Mouse (Mus musculus): ENCODE data around the gene Rnf43. TPM values are rescaled to one million over a fixed set of nuclear protein-coding genes. Genes with fewer than 3 reads are reported as not detected.
A peak's percentile ranks its signal among the peaks of the same experiment; 100 is the strongest.

Gene Rnf43
- polyA plus RNA-seq, 1 experiment from 2014 or later = 5.3 TPM

GRCm38 (mm10) chr11:87748132-87749119, 85.9 kb downstream of the Rnf43 start:
- Histone ChIP-seq H3K4me3 (ENCODE audit: low read depth, low read length) (no peak overlapping the region), H3K9me3 (ENCODE audit: control insufficient read depth, low read length) (no peaks in the 10 kb centered on the region), H3K4me2 (ENCODE audit: low read depth, low read length) (peak overlapping the region; percentile 24), H3K36me3 (ENCODE audit: control insufficient read depth, insufficient read depth, low read length) (peaks cover 18% of the 10 kb centered on the region), H3K27me3 (replicated peaks; ENCODE audit: control insufficient read depth, insufficient read depth, low read length) (no peaks in the 10 kb centered on the region), H3K4me1 (ENCODE audit: control insufficient read depth, insufficient read depth, low read length) (no peaks in the 10 kb centered on the region), H3K27ac (replicated peaks; ENCODE audit: low read depth, low read length) (no peak overlapping the region), H3K9ac (ENCODE audit: low read depth, low read length) (no peak overlapping the region)
- DNase-seq (ENCODE audit: low spot score) (no peak), ATAC-seq (ENCODE audit: low read depth) (no peak)
- 34% methylated on average over 19 of the region's 19 CpGs for WGBS

GRCm38 (mm10) chr11:87749192-87750042, 86.9 kb downstream of the Rnf43 start:
- Histone ChIP-seq H3K27me3 (replicated peaks; ENCODE audit: control insufficient read depth, insufficient read depth, low read length) (no peaks in the 10 kb centered on the region), H3K4me2 (ENCODE audit: low read depth, low read length) (no peak overlapping the region), H3K9me3 (ENCODE audit: control insufficient read depth, low read length) (no peaks in the 10 kb centered on the region), H3K4me1 (ENCODE audit: control insufficient read depth, insufficient read depth, low read length) (no peaks in the 10 kb centered on the region), H3K4me3 (ENCODE audit: low read depth, low read length) (no peak overlapping the region), H3K27ac (replicated peaks; ENCODE audit: low read depth, low read length) (no peak overlapping the region), H3K36me3 (ENCODE audit: control insufficient read depth, insufficient read depth, low read length) (peaks cover 9% of the 10 kb centered on the region; the same call in 1 of the 2 replicates), H3K9ac (ENCODE audit: low read depth, low read length) (no peak overlapping the region)
- DNase-seq (ENCODE audit: low spot score) (peak; percentile 36), ATAC-seq (ENCODE audit: low read depth) (no peak)
- 57% methylated on average over 18 of the region's 18 CpGs for WGBS

- Histone ChIP-seq H3K9ac (ENCODE audit: low read depth, low read length) (no peak overlapping the region), H3K9me3 (ENCODE audit: control insufficient read depth, low read length) (no peaks in the 10 kb centered on the region), H3K4me3 (ENCODE audit: low read depth, low read length) (no peak overlapping the region), H3K27ac (replicated peaks; ENCODE audit: low read depth, low read length) (no peak overlapping the region), H3K27me3 (replicated peaks; ENCODE audit: control insufficient read depth, insufficient read depth, low read length) (no peaks in the 10 kb centered on the region), H3K4me2 (ENCODE audit: low read depth, low read length) (no peak overlapping the region), H3K36me3 (ENCODE audit: control insufficient read depth, insufficient read depth, low read length) (0 out of 2 replicates have a peak, but pooled peaks cover 3% of the 10 kb centered on the region), H3K4me1 (ENCODE audit: control insufficient read depth, insufficient read depth, low read length) (no peaks in the 10 kb centered on the region)
- no peak for DNase-seq (ENCODE audit: low spot score)
- 79% methylated on average over 11 of the region's 11 CpGs for WGBS
- ATAC-seq (ENCODE audit: low read depth) = no peak
Observed at GRCm38 (mm10) chr11:87750043-87750421, 87.5 kb downstream of the Rnf43 start.

GRCm38 (mm10) chr11:87750521-87750920, 88.0 kb downstream of the Rnf43 start:
- Histone ChIP-seq H3K27me3 (replicated peaks; ENCODE audit: control insufficient read depth, insufficient read depth, low read length) (no peaks in the 10 kb centered on the region), H3K4me3 (ENCODE audit: low read depth, low read length) (no peak overlapping the region), H3K4me2 (ENCODE audit: low read depth, low read length) (no peak overlapping the region), H3K36me3 (ENCODE audit: control insufficient read depth, insufficient read depth, low read length) (no peaks in the 10 kb centered on the region), H3K9me3 (ENCODE audit: control insufficient read depth, low read length) (no peaks in the 10 kb centered on the region), H3K9ac (ENCODE audit: low read depth, low read length) (no peak overlapping the region), H3K4me1 (ENCODE audit: control insufficient read depth, insufficient read depth, low read length) (no peaks in the 10 kb centered on the region), H3K27ac (replicated peaks; ENCODE audit: low read depth, low read length) (no peak overlapping the region)
- ATAC-seq (ENCODE audit: low read depth) (no peak), DNase-seq (ENCODE audit: low spot score) (no peak)
- WGBS = 68% methylated on average over 3 of the region's 3 CpGs

- Histone ChIP-seq H3K36me3 (ENCODE audit: control insufficient read depth, insufficient read depth, low read length) (no peaks in the 10 kb centered on the region), H3K4me1 (ENCODE audit: control insufficient read depth, insufficient read depth, low read length) (no peaks in the 10 kb centered on the region), H3K4me3 (ENCODE audit: low read depth, low read length) (no peak overlapping the region), H3K27ac (replicated peaks; ENCODE audit: low read depth, low read length) (no peak overlapping the region), H3K9ac (ENCODE audit: low read depth, low read length) (no peak overlapping the region), H3K9me3 (ENCODE audit: control insufficient read depth, low read length) (no peaks in the 10 kb centered on the region), H3K27me3 (replicated peaks; ENCODE audit: control insufficient read depth, insufficient read depth, low read length) (no peaks in the 10 kb centered on the region), H3K4me2 (ENCODE audit: low read depth, low read length) (no peak overlapping the region)
- WGBS = 84% methylated on average over 8 of the region's 8 CpGs
- no peak for ATAC-seq (ENCODE audit: low read depth)
- DNase-seq (ENCODE audit: low spot score) = no peak
Observed at GRCm38 (mm10) chr11:87751031-87751430, 88.5 kb downstream of the Rnf43 start.

- Histone ChIP-seq H3K4me3 (ENCODE audit: low read depth, low read length) (no peak overlapping the region), H3K27ac (replicated peaks; ENCODE audit: low read depth, low read length) (no peak overlapping the region), H3K36me3 (ENCODE audit: control insufficient read depth, insufficient read depth, low read length) (no peaks in the 10 kb centered on the region), H3K4me2 (ENCODE audit: low read depth, low read length) (no peak overlapping the region), H3K9me3 (ENCODE audit: control insufficient read depth, low read length) (no peaks in the 10 kb centered on the region), H3K27me3 (replicated peaks; ENCODE audit: control insufficient read depth, insufficient read depth, low read length) (no peaks in the 10 kb centered on the region), H3K4me1 (ENCODE audit: control insufficient read depth, insufficient read depth, low read length) (no peaks in the 10 kb centered on the region), H3K9ac (ENCODE audit: low read depth, low read length) (no peak overlapping the region)
- WGBS = 62% methylated on average over 4 of the region's 4 CpGs
- DNase-seq (ENCODE audit: low spot score) = no peak
- no peak for ATAC-seq (ENCODE audit: low read depth)
Observed at GRCm38 (mm10) chr11:87751491-87751966, 89.0 kb downstream of the Rnf43 start.

GRCm38 (mm10) chr11:87752307-87752706, 89.8 kb downstream of the Rnf43 start:
- no peak overlapping the region for H3K27ac ChIP-seq (replicated peaks; ENCODE audit: low read depth, low read length)
- no peak overlapping the region for H3K4me2 ChIP-seq (ENCODE audit: low read depth, low read length)
- H3K9me3 ChIP-seq (ENCODE audit: control insufficient read depth, low read length) = no peaks in the 10 kb centered on the region
- H3K4me3 ChIP-seq (ENCODE audit: low read depth, low read length) = no peak overlapping the region
- no peaks in the 10 kb centered on the region for H3K36me3 ChIP-seq (ENCODE audit: control insufficient read depth, insufficient read depth, low read length)
- ATAC-seq (ENCODE audit: low read depth) (no peak), DNase-seq (ENCODE audit: low spot score) (no peak)
- 78% methylated on average over 1 of the region's 1 CpGs for WGBS
- H3K4me1 ChIP-seq (ENCODE audit: control insufficient read depth, insufficient read depth, low read length) = no peaks in the 10 kb centered on the region
- no peak overlapping the region for H3K9ac ChIP-seq (ENCODE audit: low read depth, low read length)
- H3K27me3 ChIP-seq (replicated peaks; ENCODE audit: control insufficient read depth, insufficient read depth, low read length) = no peaks in the 10 kb centered on the region

- Histone ChIP-seq H3K9me3 (ENCODE audit: control insufficient read depth, low read length) (no peaks in the 10 kb centered on the region), H3K4me2 (ENCODE audit: low read depth, low read length) (no peak overlapping the region), H3K27ac (replicated peaks; ENCODE audit: low read depth, low read length) (no peak overlapping the region), H3K36me3 (ENCODE audit: control insufficient read depth, insufficient read depth, low read length) (no peaks in the 10 kb centered on the region), H3K27me3 (replicated peaks; ENCODE audit: control insufficient read depth, insufficient read depth, low read length) (no peaks in the 10 kb centered on the region; the same call in 1 of the 2 replicates), H3K9ac (ENCODE audit: low read depth, low read length) (no peak overlapping the region), H3K4me3 (ENCODE audit: low read depth, low read length) (no peak overlapping the region), H3K4me1 (ENCODE audit: control insufficient read depth, insufficient read depth, low read length) (no peaks in the 10 kb centered on the region)
- ATAC-seq (ENCODE audit: low read depth) (no peak), DNase-seq (ENCODE audit: low spot score) (no peak)
- 78% methylated on average over 8 of the region's 8 CpGs for WGBS
Observed at GRCm38 (mm10) chr11:87753255-87753654, 90.7 kb downstream of the Rnf43 start.

Data from embryonic facial prominence, embryonic 14.5 days (tissue).